Mouse (Mus musculus) midbrain, embryonic 11.5 days (tissue): ENCODE results near the gene Slc25a22. TPM values are rescaled to one million over a fixed set of nuclear protein-coding genes. Genes with fewer than 3 reads are reported as not detected.
A peak's percentile ranks its signal among the peaks of the same experiment; 100 is the strongest.
"Not testable (repeated sequence)": the region's sequence is repeated elsewhere in the genome, so short reads cannot be mapped to it uniquely, and the experiment has no call there.

Experiments
- ATAC-seq: fragments of 200-750 bp; cut with Nextera tagmentation; 2 replicates; pipeline ENCODE4 v1.8.0; 2017; ENCODE audit warnings: moderate TSS enrichment, moderate library complexity; ENCODE audit not compliant: low FRiP score
- DNase-seq: peaks from one replicate; pipeline ENCODE4 v3.0.0; 2015; ENCODE audit warnings: low spot score; ENCODE audit errors: missing footprints
- H3K27ac ChIP-seq: fragments of 300-500 bp; sonication (generic); 2 replicates; pipeline ENCODE4 v1.5.1; 2014; ENCODE audit warnings: low read depth, low read length
- H3K27me3 ChIP-seq: fragments of 300-500 bp; sonication (generic); 2 replicates; pipeline ENCODE4 v1.6.1; 2014; ENCODE audit warnings: mild to moderate bottlenecking, low read length, moderate library complexity, mixed read lengths; ENCODE audit not compliant: control insufficient read depth, insufficient read depth
- H3K36me3 ChIP-seq: fragments of 300-500 bp; sonication (generic); 2 replicates; pipeline ENCODE4 v1.6.1; 2014; ENCODE audit warnings: mild to moderate bottlenecking, low read length, moderate library complexity, mixed read lengths; ENCODE audit not compliant: control insufficient read depth, insufficient read depth
- H3K4me1 ChIP-seq: fragments of 300-500 bp; sonication (generic); 2 replicates; pipeline ENCODE4 v1.6.1; 2014; ENCODE audit warnings: low read length; ENCODE audit not compliant: control insufficient read depth, insufficient read depth
- H3K4me2 ChIP-seq: fragments of 300-500 bp; sonication (generic); 2 replicates; pipeline ENCODE4 v1.6.1; 2014; ENCODE audit warnings: mild to moderate bottlenecking, moderate library complexity
- H3K4me3 ChIP-seq: fragments of 300-500 bp; sonication (generic); 2 replicates; pipeline ENCODE4 v1.5.1; 2014; ENCODE audit warnings: low read depth, low read length
- H3K9ac ChIP-seq: fragments of 300-500 bp; sonication (generic); 2 replicates; pipeline ENCODE4 v1.6.1; 2014; ENCODE audit warnings: low read length
- H3K9me3 ChIP-seq: fragments of 300-500 bp; sonication (generic); 2 replicates; pipeline ENCODE4 v1.6.1; 2016; ENCODE audit warnings: low read length; ENCODE audit not compliant: control insufficient read depth
- WGBS: fragments of 180-500 bp; shearing (Covaris S2); extraction: QIAGEN DNeasy Blood & Tissue Kit; methylation state at CpG from one replicate; pipeline ENCODE4 v1.1.7; 2014; 5-methylcytosine and 5-hydroxymethylcytosine counted together
- polyA plus RNA-seq: library from polyadenylated mRNA; unstranded; fragments of >200 nt; fragmentation: Nextera tagmentation; extraction: Ambion mirVana; gene quantifications from 2 replicates; pipeline ENCODE4 v1.2.1, GENCODE M21; 2014

The Slc25a22 gene
- polyA plus RNA-seq, 1 experiment from 2014 or later = 31.9 TPM

DNA sequence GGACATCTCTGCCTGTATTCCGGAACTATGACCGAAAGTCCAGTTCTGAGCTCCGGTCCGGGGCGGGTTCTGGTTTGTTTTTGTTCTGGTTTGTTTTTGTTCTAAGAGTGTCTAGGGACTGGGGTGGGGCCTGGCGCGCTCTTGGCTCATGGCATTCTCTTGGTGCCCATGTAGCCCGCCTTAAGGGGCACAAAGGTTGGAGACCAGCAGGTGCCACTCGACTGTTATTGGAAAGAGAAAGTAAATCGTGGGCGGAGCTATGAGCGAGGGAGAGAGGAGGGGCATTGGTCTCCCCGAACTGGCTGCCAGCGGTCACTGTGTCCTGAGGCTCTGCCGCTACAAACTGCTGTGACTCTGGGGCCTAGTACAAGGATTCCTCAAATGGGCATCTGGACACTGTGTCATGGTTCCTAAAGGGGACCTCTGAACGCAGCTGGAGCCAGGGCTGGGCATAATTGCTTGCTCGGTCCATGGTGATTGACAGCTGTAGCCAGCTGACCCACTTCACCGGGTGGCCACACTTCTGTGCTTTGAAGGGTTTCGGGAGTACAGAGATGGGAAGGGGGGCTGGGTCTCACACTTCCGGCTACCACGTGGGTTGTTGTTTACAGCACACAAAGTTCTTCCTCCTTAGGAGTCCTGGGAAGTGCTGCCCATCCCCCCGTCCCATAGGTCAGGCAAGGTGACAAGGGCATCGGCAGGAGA lies 18.1 kb upstream of the Slc25a22 start:
- peaks cover 2% of the 10 kb centered on the region for H3K36me3 ChIP-seq
- peaks cover 8% of the 10 kb centered on the region for H3K4me1 ChIP-seq
- no peaks in the 10 kb centered on the region for H3K9me3 ChIP-seq
- peak overlapping the region; percentile 98 for H3K4me2 ChIP-seq
- WGBS = 2% methylated on average over 23 of the region's 23 CpGs
- no peak overlapping the region for H3K27ac ChIP-seq
- H3K9ac ChIP-seq = peak overlapping the region; percentile 76
- no peak for DNase-seq
- peak; percentile 47 for ATAC-seq
- peak overlapping the region; percentile 62 for H3K4me3 ChIP-seq
- H3K27me3 ChIP-seq = peaks cover 10% of the 10 kb centered on the region

DNA sequence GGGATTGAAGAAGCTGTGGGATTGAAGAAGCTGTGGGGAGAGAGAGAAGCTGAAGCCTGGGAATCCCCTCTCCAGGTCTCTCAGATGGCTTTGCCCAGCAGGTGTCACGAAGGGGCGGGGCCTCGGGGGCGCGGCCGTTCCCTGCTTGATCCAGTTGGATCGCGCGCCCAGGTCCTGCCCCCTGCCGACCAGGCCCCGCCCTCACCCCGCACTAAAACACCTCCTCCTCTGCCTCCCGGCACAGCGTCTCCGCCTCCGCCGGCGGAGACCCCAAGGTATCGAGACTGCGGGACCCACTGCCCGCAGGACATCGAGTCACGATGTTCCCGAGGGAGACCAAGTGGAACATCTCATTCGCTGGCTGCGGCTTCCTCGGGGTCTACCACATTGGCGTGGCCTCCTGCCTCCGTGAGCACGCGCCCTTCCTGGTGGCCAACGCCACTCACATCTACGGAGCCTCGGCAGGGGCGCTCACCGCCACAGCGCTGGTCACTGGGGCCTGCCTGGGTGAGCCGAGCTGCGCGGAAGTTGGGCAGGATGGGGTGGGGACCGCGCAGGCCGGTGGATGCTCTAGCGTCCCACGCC lies 17.4 kb upstream of the Slc25a22 start, which contains the start of gene Pnpla2:
Gene Pnpla2 (plus strand): TSS at position 232 of the 585 bp plus-strand sequence.
- Histone ChIP-seq H3K4me2 (peak within 1 kb of the TSS; percentile 98), H3K4me3 (peak within 1 kb of the TSS; percentile 62), H3K9me3 (no peaks in the 10 kb centered on the region), H3K27me3 (peaks cover 3% of the 10 kb centered on the region), H3K4me1 (peaks cover 8% of the 10 kb centered on the region), H3K9ac (peak within 1 kb of the TSS; percentile 76), H3K27ac (no peak within 1 kb of the TSS), H3K36me3 (peaks cover 6% of the 10 kb centered on the region)
- DNase-seq (peak; percentile 98), ATAC-seq (peak; percentile 80)
- WGBS = under 1% methylated on average over 45 of the region's 45 CpGs

DNA sequence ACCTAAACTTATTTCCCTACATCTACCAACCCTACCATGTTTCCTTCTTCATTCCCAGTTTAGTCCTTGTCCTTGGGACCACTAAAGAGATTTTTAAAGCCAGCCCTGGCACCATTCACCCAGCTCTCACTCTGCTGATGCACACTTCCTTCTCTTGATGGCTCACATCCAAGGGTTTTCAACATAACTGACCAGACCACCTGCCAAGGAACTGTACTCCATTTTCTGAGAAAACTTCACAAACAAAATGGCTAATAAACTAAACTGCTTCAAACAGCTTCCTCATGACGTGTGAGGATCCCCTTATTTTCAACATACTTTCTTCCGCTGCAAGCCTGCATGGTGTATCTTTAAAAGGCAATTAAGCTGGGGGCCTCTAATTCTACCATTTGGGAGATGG lies 15.9 kb upstream of the Slc25a22 start:
- H3K9ac ChIP-seq = no peak overlapping the region
- DNase-seq (no peak), ATAC-seq (no peak)
- no peaks in the 10 kb centered on the region for H3K9me3 ChIP-seq
- H3K27me3 ChIP-seq = 0 out of 2 replicates have a peak, but pooled peaks cover 2% of the 10 kb centered on the region
- 82% methylated on average over 2 of the region's 2 CpGs for WGBS
- no peak overlapping the region for H3K4me3 ChIP-seq
- no peak overlapping the region for H3K27ac ChIP-seq
- peaks cover 12% of the 10 kb centered on the region for H3K36me3 ChIP-seq
- H3K4me2 ChIP-seq = no peak overlapping the region
- H3K4me1 ChIP-seq = peaks cover 12% of the 10 kb centered on the region

DNA sequence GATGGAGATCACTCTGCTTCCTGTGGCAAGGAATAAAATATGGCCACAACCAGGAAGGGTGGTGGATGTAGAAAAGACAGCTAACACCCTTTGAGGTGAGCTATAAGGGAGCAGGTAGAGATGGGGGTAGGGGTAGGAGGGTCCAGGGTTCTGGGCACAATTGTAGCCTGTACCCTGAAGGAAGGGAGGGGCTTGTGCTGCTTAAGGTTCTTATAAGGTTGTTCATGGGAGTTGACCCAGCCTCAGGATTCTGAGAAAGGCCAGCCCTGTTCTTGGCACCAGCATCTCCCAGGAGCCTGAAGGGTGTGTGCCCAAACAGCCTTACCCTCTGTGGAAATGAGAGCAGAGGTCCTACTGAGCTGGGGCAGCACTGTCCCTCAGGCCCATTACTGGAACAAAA lies 14.2 kb upstream of the Slc25a22 start:
- Histone ChIP-seq H3K27ac (no peak overlapping the region), H3K9ac (no peak overlapping the region), H3K4me3 (no peak overlapping the region), H3K4me1 (peaks cover 19% of the 10 kb centered on the region), H3K9me3 (no peaks in the 10 kb centered on the region), H3K4me2 (no peak overlapping the region), H3K36me3 (peaks cover 14% of the 10 kb centered on the region), H3K27me3 (0 out of 2 replicates have a peak, but pooled peaks cover 2% of the 10 kb centered on the region)
- DNase-seq = no peak
- no peak for ATAC-seq

DNA sequence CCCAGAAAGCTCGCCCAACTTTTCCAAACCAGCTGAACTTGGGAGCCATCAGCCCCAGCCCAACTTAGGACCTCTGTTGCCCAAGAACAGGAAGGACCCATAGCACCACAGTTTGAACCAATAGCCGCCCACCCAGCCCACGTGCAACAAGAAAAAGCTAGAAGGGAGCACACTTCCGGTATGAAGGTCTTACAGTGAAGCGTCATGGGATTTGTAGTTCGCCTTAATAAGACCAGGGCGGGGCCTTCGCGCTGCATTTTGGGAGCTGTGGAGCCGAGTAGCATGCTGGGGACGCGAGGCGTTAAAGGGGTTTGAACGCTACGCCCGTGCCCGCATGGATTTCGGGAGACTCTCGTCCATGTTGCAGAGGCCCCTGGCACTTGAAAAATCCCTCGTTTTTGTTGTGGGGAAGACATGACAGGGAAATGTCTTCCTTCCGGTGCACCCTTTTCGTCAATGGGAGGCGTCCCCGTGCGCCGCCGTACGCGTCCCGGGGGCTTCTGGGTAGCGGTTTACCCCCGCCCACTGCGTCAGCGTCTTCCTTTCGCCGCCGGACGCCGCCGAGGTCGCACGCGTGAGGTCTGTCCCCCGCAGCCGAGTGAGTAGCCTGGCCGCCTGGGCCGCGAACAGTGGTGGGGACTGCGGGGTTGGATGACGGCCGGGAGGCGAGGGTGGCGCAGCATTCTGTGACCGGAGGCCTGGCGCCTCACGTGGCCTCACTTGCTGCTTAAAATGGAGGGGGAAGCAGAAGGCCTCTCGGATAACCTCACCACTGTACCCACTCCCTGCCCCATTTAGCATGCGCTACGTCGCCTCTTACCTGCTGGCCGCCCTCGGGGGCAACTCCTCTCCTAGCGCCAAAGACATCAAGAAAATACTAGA lies 9.7 kb upstream of the Slc25a22 start, which contains the start of gene Rplp2:
Gene Rplp2 (plus strand): TSS at position 261 of the 882 bp plus-strand sequence.
- Histone ChIP-seq H3K27me3 (no peaks in the 10 kb centered on the region), H3K27ac (peak within 1 kb of the TSS; percentile 62), H3K9ac (peak within 1 kb of the TSS; percentile 91), H3K4me2 (peak within 1 kb of the TSS; percentile 86), H3K4me3 (peak within 1 kb of the TSS; percentile 83), H3K4me1 (peaks cover 22% of the 10 kb centered on the region), H3K9me3 (no peaks in the 10 kb centered on the region), H3K36me3 (peaks cover 14% of the 10 kb centered on the region)
- ATAC-seq (peak; percentile 91), DNase-seq (peak; percentile 99)
- under 1% methylated on average over 63 of the region's 63 CpGs for whole genome bisulfite sequencing

DNA sequence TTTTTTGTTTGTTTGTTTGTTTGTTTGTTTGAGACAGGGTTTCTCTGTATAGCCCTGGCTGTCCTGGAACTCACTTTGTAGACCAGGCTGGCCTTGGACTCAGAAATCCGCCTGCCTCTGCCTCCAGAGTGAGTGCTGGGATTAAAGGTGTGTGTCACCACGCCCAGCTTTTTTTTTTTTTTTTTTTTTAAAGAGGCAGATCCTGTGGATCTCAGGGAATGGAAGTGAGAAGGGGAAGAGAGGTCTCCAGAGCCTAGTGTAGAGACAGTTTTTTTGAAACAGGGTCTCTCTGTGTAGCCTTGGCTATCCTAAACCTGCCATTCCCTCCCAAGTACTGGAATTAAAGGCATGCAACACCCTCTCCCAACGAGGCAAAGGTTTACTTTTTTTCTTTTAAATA lies 8.7 kb upstream of the Slc25a22 start:
- 92% methylated on average over 3 of the region's 3 CpGs for WGBS

DNA sequence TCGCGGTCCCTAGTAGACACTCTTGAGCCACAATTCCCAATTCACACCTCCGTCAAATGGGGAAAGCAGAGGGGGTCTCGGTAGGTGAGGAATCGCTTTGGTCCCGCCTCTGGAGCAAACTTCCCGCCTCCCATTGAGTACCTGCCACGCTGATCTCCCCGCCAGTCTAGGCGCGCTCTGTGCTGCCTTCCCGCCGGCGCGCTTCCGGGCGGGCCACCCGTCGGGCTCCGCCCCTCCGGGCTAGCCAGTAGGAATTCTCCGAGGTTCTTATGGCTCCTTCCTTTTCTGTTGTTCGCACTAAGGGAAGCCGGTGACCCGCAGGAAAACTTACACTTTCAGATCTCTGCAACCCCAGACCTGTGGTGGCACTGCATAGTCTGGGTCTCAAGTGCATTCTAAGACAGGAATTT lies 6.1 kb upstream of the Slc25a22 start, which contains the start of gene Pidd1:
Gene Pidd1 (minus strand): TSS at position 198 of the 410 bp plus-strand sequence.
- 1% methylated on average over 25 of the region's 25 CpGs for WGBS
- no peaks in the 10 kb centered on the region for H3K9me3 ChIP-seq
- H3K9ac ChIP-seq = peak within 1 kb of the TSS; percentile 70
- no peak within 1 kb of the TSS for H3K27ac ChIP-seq
- ATAC-seq (peak; percentile 12; the same call in 1 of the 2 replicates), DNase-seq (peak; percentile 94)
- peaks cover 5% of the 10 kb centered on the region; the same call in 1 of the 2 replicates for H3K36me3 ChIP-seq
- H3K4me2 ChIP-seq = peak within 1 kb of the TSS; percentile 77
- peaks cover 19% of the 10 kb centered on the region for H3K4me1 ChIP-seq
- peak within 1 kb of the TSS; percentile 43 for H3K4me3 ChIP-seq
- no peaks in the 10 kb centered on the region for H3K27me3 ChIP-seq

More for the DNA sequence above, 8.7 kb upstream of the Slc25a22 start:
- H3K27me3 ChIP-seq, DNase-seq, H3K9me3 ChIP-seq, H3K4me2 ChIP-seq, H3K4me3 ChIP-seq, ATAC-seq, H3K27ac ChIP-seq, H3K9ac ChIP-seq: not testable (repeated sequence)
- H3K4me1 ChIP-seq = peaks cover 22% of the 10 kb centered on the region
- H3K36me3 ChIP-seq = peaks cover 14% of the 10 kb centered on the region

DNA sequence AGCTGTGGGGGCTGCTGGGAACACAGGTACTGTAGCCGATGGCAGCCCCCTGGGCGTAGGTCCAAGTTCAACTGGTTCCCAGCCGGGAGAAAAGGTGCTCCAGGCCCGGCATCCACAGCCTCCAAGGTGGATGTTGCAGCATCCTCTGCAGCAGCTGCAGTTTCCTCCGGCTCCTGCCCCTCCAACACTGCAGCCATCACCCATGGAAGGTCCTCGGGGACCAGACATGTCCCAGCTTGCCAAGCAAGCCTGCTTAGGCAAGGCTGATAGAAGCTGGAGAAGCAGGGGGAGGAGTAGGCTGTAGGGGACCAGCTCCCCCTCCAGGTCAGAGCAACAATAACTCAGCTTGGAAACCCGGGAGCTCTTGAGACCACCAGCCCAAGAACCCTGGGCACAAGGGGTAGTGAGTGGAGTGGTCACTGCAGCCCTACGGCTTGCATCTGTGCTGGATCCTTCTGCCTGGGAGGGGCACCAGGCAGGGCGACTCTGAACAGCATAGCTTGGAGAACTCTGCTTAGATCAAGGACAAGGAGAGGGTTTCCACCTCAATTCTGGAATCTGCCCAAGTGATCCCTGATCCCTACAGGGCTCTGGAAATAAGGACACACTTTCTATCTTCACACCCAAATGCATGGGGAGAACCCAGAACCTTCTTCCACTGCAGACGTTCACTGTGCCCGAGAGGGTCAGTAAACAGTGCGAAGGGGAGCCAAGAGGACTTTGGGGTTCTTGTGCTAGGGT lies 5.6 kb upstream of the Slc25a22 start:
- 0 out of 2 replicates have a peak, but pooled peaks cover 2% of the 10 kb centered on the region for H3K36me3 ChIP-seq
- H3K9ac ChIP-seq = peak overlapping the region; percentile 70
- 23% methylated on average over 12 of the region's 12 CpGs for WGBS
- H3K9me3 ChIP-seq = no peaks in the 10 kb centered on the region
- peak overlapping the region; percentile 77 for H3K4me2 ChIP-seq
- H3K27ac ChIP-seq = no peak overlapping the region
- peaks cover 14% of the 10 kb centered on the region for H3K4me1 ChIP-seq
- DNase-seq (peak; percentile 93), ATAC-seq (no peak; the same call in 1 of the 2 replicates)
- no peaks in the 10 kb centered on the region for H3K27me3 ChIP-seq
- H3K4me3 ChIP-seq = peak overlapping the region; percentile 43
